Mouse (Mus musculus) liver, adult 2 months (tissue): ENCODE measurements at regions not wholly inside any gene's neighbourhood (a gene's known extent, or its start where the extent isn't known, plus 50 kb on each side); places are given as distances from the start of the nearest gene placed in this dataset.

Source experiments
- CTCF ChIP-seq: fragments of 200-500 bp; IDR thresholded peaks from 2 replicates; pipeline ENCODE4 v1.5.1; 2011; ENCODE audit warnings: low read depth, low read length, control low read depth
- POLR2A ChIP-seq: fragments of 200-500 bp; IDR thresholded peaks from 2 replicates; pipeline ENCODE4 v1.6.1; 2011; ENCODE audit warnings: low read length, control low read depth; ENCODE audit not compliant: insufficient read depth; ENCODE audit errors: extremely low read depth

DNA sequence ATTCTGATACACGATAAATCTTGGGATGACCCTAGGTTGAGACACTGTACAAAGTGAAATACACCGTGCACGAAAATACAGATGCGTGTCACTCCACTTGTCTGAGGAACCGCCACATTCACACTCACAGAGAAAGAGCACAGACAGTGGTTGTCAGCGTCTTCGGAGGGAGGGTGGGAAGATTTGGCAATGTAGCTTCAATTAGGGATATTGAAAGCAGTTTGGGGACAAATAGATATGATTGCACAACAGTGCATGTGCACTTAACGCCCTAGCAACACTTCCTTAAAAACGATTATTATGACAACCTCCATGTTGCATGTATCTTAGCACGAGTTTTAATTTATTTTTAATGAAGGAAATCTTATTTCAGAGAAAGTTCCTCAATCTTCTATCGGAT lies 51.8 kb upstream of the Ofcc1 start:
- TF ChIP-seq CTCF (no peak), POLR2A (no peak)
